Mouse (Mus musculus): ENCODE results near the gene Hsd3b7.

The Hsd3b7 gene

DNA sequence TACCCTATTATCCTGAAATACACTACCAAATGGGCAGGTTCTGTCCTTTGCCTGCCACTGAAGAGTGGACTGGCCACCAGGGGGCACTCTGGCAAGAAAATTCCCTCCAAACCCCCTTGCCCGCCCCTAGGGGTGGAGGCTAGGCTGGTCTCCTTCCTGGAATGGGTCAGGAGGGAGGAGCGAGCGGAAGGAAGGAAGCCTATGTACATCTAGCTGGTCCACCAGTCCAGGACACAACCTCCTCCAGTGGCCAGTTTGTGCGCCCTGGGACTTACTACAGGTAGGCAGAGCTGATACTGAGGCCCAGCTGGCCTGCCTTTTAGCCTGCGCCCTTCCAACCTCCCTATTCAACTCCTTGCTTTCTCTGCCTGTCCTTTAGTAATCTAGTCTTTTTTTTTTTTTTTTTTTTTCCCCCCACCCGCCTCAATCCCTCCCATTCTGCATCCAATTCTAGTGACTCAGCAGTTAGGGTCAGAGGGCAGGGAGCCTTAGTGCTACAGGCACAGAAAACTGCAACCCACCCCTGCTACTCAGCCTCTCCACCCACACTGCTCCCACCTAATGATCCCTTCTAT lies at the start of gene Hsd3b7:
Hsd3b7 (plus strand) TSS at position 170 of the 575 bp plus-strand sequence.
- DNase-seq (ENCODE audit: low spot score in 2 of 2): peak; percentile 83 to 90

DNA sequence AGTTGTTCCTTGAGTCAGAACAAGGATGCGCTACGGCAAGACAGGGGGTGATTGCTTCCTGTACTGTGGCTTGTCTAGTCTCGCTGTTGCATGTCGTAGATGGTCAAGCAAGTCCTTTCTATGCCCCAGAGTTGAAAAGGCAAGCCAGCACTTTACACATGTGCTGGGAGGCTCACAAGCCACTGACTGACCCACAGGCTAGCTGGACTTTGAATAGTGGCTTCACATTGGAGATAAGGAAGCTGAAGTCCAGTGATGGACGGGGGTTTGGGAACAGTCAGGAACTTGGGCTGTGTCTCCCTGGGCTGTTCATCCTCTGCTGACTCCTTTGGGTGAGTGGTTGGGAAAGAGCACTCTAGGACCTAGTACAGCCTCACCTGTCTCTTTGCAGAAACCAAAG lies 48.8 kb upstream of the Hsd3b7 start:
- DNase-seq (ENCODE audit: low spot score in 2 of 2): no peak

DNA sequence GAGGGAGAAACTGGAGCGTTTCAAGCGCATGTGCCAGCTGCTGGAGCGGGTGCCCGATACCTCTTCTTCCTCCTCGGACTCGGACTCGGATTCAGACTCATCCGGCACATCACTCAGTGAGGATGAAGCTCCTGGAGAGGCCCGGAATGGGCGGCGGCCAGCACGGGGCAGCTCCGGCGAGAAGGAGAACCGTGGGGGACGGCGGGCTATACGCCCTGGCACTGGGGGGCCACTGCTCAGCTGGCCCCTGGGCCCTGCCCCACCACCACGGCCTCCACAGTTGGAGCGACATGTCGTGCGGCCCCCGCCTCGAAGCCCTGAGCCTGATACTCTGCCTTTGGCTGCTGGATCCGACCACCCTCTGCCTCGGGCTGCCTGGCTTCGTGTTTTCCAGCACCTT lies 48.3 kb upstream of the Hsd3b7 start:
- DNase-seq (ENCODE audit: low spot score in 2 of 2): no peak

DNA sequence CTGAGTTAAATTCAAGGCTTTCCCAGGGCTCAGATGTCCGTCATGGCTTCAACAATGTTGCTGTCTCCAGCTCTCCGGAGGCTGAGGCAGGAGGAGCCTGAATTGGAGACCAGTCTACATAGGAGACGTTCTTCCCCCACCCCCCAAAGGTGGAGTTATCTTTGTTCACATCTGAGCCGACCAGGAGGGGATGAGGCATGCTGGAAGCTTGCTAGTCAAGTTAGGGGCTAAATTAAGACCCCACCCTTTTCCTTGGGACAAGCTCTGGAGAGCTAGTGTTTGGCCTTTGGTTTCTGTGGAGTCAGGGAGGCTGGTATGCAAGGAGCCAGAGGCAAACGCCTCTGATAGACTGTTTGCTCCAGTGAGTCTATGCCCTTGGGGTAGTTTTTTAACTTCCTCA lies 47.2 kb upstream of the Hsd3b7 start:
- no peak for DNase-seq (ENCODE audit: low spot score in 2 of 2)

DNA sequence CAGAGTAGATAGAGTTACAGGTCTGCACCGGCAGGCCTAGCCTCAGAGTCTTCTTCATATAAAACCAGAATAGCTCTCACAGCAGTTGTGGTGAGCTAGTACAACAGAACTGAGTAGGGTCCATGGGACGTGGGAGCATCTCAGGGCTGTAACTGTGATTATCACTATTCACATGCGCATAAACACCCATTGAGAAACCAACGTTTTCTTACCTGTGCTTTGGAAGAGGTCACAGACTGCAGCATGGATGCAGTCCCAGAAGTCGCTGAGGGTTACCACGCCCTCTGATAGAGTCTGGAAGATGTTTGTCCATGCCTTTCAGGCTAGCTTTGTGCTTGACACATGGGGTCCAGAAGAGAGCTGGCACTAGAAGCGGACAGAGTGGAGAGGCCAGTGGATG lies 46.7 kb upstream of the Hsd3b7 start:
- DNase-seq (ENCODE audit: low spot score in 2 of 2): no peak

DNA sequence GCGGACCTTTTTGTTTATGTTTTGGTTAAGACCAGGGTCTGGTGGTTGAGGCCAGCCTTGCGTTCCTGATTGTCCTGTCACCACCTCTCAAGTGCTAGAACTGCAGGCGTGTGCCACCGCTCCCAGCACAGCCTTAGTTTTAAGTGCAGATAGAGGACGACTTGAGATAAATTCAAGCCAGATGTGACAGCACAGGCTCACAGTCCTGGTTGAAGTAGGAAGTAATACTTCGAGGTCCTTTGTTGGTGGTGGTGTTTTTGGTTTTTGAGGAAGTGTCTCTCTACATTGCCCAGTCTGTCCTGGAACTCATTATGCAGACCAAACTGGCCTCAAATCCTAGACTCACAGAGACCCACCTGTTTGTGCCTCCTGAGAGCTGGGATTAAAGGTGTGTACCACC lies 40.7 kb upstream of the Hsd3b7 start:
- no peak for DNase-seq (ENCODE audit: low spot score in 2 of 2)

DNA sequence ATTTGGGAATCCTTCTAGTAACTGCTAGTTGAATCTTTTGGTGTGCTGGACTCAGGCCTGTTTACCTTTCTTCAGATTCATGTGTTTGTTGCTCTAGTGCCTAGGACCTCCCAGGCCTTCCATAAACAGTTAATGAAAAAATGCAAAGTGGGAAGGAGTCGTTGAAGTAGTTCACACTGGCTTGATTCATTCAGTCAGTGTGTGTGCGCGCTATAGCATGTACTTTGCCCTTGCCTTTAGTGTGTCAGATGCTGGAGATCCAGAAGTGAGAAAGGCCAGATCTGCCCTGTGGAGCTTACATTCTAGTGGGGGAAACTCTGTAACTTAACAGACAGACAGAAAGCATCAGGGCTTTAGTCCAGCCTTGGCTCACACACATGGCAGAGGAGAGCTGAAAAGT lies 39.9 kb upstream of the Hsd3b7 start:
- no peak for DNase-seq (ENCODE audit: low spot score in 2 of 2)

DNA sequence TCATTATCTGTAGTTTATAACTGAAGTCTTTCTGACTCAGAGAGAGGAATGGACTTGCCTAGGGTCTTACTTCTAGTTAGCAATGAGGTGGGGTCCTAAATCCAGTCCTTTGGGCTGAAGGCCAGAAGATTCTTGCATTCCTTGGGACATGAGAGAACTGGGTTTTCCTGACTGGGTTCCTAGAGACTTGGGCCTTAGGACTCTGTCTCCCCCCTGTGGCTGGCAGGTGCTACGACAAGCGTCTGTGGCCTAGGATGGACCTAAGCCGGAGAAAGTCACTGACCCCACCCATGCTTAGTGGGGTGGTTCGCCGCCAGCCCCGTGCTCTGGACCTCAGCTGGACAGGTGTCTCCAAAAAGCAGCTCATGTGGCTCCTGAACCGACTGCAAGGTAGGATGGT lies 39.4 kb upstream of the Hsd3b7 start:
- DNase-seq (ENCODE audit: low spot score in 2 of 2): peak; percentile 62

DNA sequence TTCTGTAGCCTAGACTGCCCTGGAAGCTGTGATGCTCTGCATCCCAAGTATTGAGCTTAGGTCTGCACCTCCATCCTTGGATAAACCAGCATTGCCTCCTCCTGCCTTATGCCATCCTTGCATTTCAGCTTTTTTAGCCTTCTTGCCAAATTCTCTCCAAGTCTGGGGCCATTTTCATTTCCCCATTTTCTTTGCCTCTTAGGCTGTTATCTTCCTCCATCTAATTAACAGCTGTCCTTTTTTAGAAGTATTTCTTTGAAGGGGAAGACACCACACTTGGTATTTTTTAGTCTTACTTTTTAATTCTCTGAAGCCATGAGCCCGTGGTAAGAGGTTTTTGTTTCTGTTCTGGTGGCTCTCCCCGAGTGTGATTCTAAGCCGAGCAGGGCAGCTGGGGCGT lies 36.8 kb upstream of the Hsd3b7 start:
- no peak for DNase-seq (ENCODE audit: low spot score in 2 of 2)

DNA sequence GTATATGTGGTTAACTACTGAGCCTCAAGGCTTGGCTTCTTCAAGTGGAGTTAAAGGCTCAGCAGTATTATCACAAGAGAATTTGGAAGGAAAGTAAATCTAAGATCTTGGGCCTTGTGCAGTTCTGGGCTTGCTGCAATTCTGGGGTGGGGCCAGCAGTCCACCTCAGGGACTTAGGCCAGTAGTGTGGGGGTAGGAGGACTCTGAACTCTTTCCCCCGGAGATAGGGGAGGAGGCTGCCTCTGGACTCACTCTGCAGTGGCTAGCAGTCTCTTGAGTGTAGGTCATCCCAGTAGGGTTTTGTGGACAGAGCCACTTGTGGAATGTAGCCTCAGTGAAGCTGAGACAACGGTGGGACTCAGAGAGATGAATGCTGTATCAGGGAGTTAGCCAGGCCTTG lies 34.6 kb upstream of the Hsd3b7 start:
- DNase-seq (ENCODE audit: low spot score in 2 of 2): no peak

DNA sequence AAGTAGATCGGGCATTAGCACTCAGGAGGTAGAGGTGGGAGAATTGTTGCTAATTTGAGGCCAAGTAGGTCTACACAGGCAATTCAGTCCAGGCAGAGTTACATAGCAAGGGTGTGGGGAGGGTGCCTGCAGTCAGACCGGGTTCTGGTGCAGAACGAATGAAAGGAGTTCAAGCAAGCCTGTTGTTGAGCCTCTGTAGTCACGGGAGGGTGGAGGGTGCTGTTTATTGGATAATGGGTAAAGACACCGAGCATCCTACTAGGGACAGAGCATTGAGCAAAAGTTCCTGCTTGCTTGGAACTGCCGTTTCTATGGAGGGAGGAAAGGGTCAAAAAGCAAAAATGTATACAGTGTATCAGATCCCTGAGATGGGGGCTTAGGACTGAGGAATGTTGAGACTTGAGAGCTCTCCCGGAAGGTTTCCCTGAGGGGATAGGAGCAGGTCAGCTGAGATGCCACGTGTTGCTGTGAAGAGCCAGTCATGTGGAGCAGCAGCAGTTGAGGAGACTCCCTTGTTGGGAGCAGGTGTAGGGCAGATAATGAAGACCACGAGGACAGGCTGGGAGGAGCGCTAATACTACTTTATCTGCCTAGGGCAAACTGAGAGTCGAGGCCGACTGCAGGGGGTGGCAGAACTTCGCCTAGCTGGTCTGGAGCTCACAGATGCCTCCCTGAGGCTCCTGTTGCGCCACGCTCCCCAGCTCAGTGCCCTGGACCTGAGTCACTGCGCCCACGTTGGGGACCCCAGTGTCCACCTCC lies 33.4 kb upstream of the Hsd3b7 start:
- no peak for DNase-seq (ENCODE audit: low spot score in 2 of 2)

DNA sequence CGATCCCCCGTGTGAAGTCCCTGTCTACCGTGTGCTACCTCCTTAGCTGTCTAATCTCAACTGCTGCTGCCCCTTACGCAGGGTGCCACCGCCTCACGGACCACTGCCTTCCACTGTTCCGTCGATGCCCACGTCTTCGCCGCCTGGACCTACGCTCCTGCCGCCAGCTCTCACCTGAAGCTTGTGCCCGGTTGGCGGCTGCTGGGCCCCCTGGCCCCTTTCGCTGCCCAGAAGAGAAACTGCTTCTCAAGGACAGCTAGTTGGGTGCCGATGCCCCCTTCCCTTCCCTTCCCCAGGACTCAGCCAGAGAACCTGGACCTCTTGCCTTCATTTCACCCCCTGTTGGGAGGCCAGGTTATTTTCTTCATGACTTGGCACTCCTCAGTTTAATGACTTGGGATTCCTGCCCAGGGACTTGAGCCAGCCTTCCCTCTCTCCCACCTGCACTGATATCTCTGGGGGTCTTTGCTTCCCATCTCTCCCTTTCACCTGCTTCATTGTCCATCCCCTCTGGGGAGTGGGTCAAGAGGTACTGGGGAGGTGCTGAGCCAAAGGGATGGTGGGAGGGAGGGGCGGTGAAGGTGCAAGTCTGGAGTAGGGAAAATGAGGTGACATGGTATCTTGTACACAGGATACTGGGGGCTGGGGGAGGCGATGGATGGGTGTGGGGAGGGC lies 32.6 kb upstream of the Hsd3b7 start:
- no peak for DNase-seq (ENCODE audit: low spot score in 2 of 2)

DNA sequence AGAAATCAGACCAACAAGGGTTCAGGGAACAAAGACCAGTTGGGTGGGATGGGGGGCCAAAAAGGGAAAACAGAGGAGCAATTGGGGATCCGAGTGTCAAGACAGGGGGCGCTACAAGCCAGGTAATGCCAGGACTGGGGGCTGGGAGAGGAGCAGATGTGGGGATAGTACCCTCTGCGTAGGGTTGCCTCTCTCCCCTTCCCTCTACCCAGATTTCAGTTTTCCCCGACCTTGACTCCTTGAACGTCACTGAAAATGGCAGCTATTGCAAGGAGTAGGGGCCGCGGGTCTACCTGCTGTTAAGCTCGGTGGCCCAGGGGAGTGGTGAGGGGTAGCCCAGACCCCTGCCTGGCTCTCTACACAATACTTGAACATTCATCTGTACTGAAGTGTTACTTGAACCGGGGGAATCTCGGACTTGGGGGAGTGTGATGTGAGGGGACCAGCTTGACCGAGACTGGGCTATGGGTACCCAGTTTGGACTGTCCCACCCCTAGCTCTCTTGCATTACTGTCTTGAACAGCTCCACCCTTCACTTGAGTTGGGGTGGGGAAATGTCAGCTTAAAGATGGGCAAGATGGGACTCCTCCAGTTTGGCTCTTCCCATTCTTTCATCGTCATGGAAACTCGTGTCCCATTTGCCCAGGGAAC lies 31.9 kb upstream of the Hsd3b7 start:
- no peak for DNase-seq (ENCODE audit: low spot score in 2 of 2)

DNA sequence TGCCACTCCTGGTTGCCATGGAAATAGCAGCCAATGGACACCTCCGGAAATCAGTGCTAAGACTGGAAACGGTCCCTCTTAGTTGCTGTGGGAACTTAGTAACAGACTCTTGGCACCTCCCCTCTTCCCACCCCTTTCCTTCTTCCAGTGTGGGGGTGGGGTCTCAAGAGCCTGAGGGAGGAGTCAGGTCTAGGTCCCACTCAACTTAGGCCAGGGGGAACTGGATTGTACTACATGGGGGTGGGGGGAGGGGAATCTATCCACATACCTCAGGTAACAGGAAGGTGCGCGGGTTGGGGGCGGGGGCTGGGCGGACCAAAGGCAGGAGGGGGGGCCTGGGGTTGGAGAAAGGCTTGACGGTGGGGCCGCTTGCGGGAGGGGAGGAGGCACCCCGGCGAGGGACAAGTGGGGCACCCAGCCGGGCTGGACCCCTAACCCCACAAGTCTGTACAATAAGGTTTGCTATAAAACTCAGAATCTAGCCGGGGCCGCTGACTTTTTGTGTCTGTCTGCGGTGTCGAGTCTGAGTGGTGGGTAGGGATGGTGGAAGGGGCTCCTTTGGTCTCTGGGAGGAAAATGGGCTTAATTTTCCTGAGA lies 31.3 kb upstream of the Hsd3b7 start:
- DNase-seq (ENCODE audit: low spot score in 2 of 2): peak; percentile 97 to 99

DNA sequence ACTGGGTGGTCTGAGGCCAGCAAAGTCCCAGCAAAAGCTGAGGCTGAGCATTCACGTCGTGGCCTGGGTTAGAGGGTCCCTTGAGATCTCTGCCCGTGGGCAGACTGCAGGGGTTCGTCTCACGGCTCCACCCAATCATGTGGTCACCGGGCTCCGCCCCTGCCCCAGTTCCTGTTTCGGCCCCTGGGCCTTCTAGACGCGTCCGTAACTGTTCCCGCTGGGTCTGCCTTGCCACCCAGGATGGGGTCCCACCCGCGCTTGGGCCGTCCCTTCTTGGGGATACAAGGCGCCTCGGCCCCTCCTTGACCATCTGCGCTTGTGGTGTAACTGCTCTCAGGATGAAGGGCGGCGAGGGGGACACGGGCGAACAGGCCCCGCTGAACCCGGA lies 30.8 kb upstream of the Hsd3b7 start, which contains the start of gene Orai3:
Orai3 (plus strand) TSS at position 165 of the 388 bp plus-strand sequence.
- DNase-seq (ENCODE audit: low spot score in 2 of 2): peak; percentile 84 to 86

DNA sequence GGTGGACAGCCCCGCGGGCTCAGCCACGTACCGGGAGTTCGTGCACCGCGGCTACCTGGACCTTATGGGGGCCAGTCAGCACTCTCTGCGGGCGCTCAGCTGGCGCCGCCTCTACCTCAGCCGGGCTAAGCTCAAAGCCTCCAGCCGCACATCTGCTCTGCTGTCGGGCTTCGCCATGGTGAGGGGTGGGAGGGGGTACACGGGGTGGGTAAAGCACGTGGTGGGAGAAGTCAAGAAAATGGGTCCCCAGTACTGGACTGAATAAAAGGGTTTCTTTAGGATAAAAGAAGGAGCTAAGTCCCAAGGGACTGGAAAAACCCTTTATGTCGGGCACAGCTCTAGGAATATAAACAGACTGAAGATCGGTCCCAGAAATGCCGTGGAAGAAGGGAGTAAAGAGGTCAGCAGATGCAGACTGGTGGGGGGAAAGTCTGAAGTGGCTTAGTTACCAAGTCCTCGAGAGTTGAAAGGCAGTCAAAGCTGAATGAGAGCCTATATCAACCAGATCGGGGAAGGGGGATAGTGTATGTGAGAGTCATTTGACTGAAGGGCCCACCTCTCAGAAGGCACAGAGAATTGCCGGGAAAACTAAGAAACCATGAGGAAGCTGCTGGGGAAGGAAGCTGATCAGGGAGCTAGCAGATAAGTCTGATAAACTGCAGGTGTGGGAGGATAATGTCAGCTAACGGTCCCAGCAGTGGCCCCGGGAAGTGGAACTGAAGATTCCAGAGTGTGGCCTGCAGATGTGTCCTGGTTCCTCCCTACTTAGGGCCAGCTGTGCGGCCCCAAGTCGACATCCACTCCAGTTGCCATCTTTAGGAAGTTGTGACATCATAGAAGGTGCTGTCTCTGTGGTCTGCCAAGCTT lies 30.1 kb upstream of the Hsd3b7 start:
- DNase-seq (ENCODE audit: low spot score in 2 of 2): peak in 1 of 2 experiments; percentile 36

DNA sequence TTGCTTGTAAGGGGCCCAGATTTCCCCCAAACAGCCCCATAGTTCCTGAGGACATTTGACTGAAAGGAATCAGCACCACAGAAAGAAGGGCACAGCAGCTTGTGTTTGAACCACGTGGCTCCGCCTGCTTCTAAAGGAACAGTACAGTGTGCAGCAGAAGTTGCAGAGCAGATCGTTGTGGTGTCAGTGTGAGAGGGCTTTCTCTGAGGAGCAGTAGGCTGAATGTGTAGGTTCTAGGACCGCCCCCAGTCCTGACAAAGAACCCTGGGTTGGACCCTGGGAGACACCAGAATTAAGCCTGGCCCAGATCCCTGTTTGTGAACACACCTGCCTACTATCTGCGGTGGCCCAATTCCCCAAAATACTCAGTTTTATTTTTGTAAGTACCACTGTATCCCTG lies 29.1 kb upstream of the Hsd3b7 start:
- peak; percentile 53 to 62 for DNase-seq (ENCODE audit: low spot score in 2 of 2)

DNA sequence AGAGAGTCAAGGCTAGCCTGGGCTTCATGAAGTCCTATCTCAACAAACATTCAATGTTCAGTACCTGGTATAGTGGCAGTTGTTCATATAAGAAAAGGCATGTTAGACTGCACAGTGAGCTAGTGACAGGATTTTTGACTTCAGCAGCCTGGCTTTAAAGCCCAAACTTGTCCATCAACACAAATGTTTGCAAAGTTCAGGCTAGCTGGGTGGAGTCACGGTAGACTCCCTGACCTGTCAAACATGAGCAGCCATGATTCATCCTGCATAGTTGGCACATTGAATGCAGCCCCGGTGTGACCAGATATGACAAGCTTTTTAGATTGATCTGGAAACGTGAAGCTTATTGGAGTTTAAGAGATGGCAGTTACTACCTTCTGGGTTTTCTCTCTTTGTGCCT lies 28.3 kb upstream of the Hsd3b7 start:
- no peak for DNase-seq (ENCODE audit: low spot score in 2 of 2)

DNA sequence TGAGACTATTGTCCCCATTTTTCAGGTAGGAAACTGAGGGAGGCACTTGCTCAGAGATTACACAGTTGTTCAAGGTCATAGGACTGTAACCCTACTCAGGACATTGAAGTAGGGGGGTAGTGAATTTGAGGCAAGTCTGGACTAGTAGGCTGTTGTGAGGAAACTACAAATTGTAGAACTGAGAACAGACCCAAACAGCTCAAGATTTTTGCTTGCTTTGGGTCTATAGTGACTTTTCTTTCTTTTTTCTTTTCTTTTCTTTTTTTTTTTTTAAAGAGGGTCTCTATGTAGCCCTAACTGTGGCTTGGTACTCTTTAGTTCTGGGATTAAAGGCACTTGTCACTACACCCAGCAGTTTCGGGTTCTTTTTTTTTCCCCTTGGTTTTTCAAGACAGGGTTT lies 27.8 kb upstream of the Hsd3b7 start:
- no peak for DNase-seq (ENCODE audit: low spot score in 2 of 2)

DNA sequence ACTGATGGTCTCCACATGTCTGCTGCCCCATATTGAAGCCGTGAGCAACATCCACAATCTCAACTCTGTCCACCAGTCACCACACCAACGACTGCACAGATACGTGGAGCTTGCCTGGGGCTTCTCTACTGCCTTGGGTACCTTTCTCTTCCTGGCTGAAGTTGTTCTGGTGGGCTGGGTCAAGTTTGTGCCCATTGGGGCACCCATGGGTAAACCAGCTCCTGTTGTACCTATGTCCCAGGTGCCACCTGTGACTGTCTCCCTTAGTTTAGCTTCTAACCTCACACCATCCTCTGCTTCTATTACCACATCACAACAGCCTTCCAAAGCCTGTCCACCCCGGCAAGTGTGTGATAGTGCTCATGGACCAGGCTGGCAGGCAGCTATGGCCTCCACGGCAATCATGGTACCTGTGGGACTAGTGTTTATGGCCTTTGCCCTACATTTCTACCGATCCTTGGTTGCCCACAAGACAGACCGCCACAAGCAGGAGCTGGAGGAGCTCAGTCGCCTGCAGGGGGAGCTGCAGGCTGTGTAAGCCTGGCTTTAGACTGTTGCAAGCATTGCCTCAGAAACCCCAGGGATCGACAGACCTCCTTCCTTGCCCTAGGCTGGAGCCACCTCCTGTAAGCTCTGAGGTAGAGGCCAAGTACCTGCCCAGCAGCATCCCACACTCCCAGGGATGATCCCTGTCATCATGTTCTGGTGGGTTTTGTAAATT lies 26.6 kb upstream of the Hsd3b7 start:
- DNase-seq (ENCODE audit: low spot score in 2 of 2): peak; percentile 65 to 67

Measured in right cerebral cortex, adult 2 months (tissue).